Mouse (Mus musculus): Measurements from ENCODE around the gene Steap1. TPM values are rescaled to one million over a fixed set of nuclear protein-coding genes. Genes with fewer than 3 reads are reported as not detected.

Gene Steap1
- 0.26 and 0.31 TPM in 2 replicates for polyA plus RNA-seq (2012; rRNA removed)

- H3K27ac ChIP-seq (ENCODE audit: insufficient read depth, low read length): no peak within 1 kb of the TSS
- H3K4me1 ChIP-seq (ENCODE audit: control insufficient read depth, insufficient read depth, low read length): no peaks in the 10 kb centered on the region; the same call in 1 of the 2 replicates
- TF ChIP-seq POLR2A (IDR thresholded peaks at IDR 0.05; ENCODE audit: extremely low read depth, insufficient read depth, low read length) (no peak), CTCF (IDR thresholded peaks at IDR 0.05; ENCODE audit: extremely low read depth, insufficient read depth, low read length) (peak; percentile 33; the same call in 1 of the 2 replicates)
- H3K4me3 ChIP-seq (ENCODE audit: insufficient read depth, low read length): peak within 1 kb of the TSS; percentile 42
Observed at GRCm38 (mm10) chr5:5748866-5749682, at the start of gene Steap1. TSS of gene Steap1 (minus strand) at chr5:5749326.

GRCm38 (mm10) chr5:5787106-5787505 lies 38.0 kb upstream of the Steap1 start:
- H3K4me1 ChIP-seq (ENCODE audit: control insufficient read depth, insufficient read depth, low read length): no peaks in the 10 kb centered on the region
- no peak overlapping the region for H3K4me3 ChIP-seq (ENCODE audit: insufficient read depth, low read length)
- TF ChIP-seq CTCF (IDR thresholded peaks at IDR 0.05; ENCODE audit: extremely low read depth, insufficient read depth, low read length) (no peak), POLR2A (IDR thresholded peaks at IDR 0.05; ENCODE audit: extremely low read depth, insufficient read depth, low read length) (no peak)
- H3K27ac ChIP-seq (ENCODE audit: insufficient read depth, low read length): no peak overlapping the region

DNA sequence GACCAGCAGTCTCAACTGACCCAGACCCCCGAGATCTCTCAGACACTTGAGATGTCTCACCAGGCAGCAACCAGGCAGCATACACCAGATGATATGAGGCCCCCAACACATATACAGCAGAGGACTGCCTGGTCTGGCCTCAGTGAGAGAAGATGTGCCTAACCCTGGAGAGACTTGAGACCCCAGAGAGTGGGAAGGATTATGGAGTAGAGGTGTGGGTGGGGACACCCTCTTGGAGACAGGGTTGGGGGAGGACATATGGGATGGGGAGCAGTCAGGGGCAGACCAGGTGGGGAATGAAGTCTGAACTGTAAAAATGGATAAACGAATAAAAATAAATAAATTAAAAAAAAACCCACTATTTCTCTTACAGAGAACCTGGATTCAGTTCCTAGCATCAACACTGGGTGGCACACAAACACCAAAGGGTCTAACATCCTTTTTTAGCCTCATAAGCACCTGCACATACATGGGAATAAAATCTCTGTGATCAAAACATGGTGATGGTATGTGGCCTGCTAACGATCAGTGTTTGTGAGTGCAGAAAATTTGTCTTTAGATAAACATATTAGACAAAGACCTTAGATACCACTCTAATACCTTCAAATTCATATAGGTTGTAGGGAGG lies 7.4 kb upstream of the Steap1 start:
- Histone ChIP-seq H3K4me3 (ENCODE audit: insufficient read depth, low read length) (no peak overlapping the region), H3K27ac (ENCODE audit: insufficient read depth, low read length) (no peak overlapping the region), H3K4me1 (ENCODE audit: control insufficient read depth, insufficient read depth, low read length) (no peaks in the 10 kb centered on the region)
- TF ChIP-seq CTCF (IDR thresholded peaks at IDR 0.05; ENCODE audit: extremely low read depth, insufficient read depth, low read length) (peak; percentile 17; the same call in 1 of the 2 replicates), POLR2A (IDR thresholded peaks at IDR 0.05; ENCODE audit: extremely low read depth, insufficient read depth, low read length) (no peak)

- no peak overlapping the region for H3K27ac ChIP-seq (ENCODE audit: insufficient read depth, low read length)
- TF ChIP-seq CTCF (IDR thresholded peaks at IDR 0.05; ENCODE audit: extremely low read depth, insufficient read depth, low read length): peak; percentile 77
- no peak for TF ChIP-seq POLR2A (IDR thresholded peaks at IDR 0.05; ENCODE audit: extremely low read depth, insufficient read depth, low read length)
Observed at GRCm38 (mm10) chr5:5755039-5755438, 5.9 kb upstream of the Steap1 start.

GRCm38 (mm10) chr5:5749772-5750222 lies 671 bp upstream of the Steap1 start:
- peak overlapping the region; percentile 42 for H3K4me3 ChIP-seq (ENCODE audit: insufficient read depth, low read length)
- no peak overlapping the region for H3K27ac ChIP-seq (ENCODE audit: insufficient read depth, low read length)
- no peak for TF ChIP-seq POLR2A (IDR thresholded peaks at IDR 0.05; ENCODE audit: extremely low read depth, insufficient read depth, low read length)
- TF ChIP-seq CTCF (IDR thresholded peaks at IDR 0.05; ENCODE audit: extremely low read depth, insufficient read depth, low read length): peak; percentile 50; the same call in 1 of the 2 replicates
- no peaks in the 10 kb centered on the region; the same call in 1 of the 2 replicates for H3K4me1 ChIP-seq (ENCODE audit: control insufficient read depth, insufficient read depth, low read length)

More at GRCm38 (mm10) chr5:5755039-5755438, 5.9 kb upstream of the Steap1 start:
- Histone ChIP-seq H3K4me3 (ENCODE audit: insufficient read depth, low read length) (no peak overlapping the region), H3K4me1 (ENCODE audit: control insufficient read depth, insufficient read depth, low read length) (no peaks in the 10 kb centered on the region)

DNA sequence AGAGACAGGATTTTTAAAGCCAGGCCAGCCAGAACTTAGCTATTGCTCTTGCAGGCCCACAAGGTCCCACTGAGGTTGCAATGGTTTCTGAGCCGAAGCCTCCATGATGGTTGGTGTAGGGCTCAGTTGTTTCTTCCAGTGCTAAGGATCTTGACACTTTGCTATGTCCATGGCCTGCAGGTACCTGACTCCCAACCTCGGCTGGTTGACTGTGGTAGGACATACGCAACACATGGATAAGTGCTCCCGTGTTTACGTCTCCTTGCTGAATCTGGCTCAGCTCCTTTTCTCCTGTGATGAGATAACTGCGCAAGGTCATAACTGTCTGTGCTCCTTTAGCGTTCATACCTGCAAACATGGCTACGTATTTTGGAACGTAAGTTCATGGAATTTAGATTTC lies 14.7 kb downstream of the Steap1 start:
- TF ChIP-seq POLR2A (IDR thresholded peaks at IDR 0.05; ENCODE audit: extremely low read depth, insufficient read depth, low read length) (no peak), CTCF (IDR thresholded peaks at IDR 0.05; ENCODE audit: extremely low read depth, insufficient read depth, low read length) (no peak)
- Histone ChIP-seq H3K4me3 (ENCODE audit: insufficient read depth, low read length) (no peak overlapping the region), H3K27ac (ENCODE audit: insufficient read depth, low read length) (no peak overlapping the region), H3K4me1 (ENCODE audit: control insufficient read depth, insufficient read depth, low read length) (no peaks in the 10 kb centered on the region)

DNA sequence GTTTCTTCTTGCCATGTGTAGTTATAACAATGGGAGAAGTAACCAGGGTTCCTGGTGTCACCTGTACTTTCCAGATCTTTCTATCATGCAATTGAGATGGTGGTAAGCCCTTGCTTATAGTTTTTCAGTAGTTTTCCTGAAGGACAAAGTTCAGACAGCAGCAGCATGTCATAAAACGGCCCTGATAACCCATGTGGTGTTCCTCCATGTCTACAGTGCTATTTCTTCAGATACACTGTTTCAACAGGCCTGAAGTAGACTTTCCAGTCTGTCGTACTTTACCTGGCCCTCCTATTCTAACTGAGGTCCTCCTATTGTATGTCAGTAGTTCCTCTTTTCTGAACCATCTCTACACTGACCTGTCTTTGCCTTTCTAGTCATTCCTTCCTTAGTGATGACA lies 16.3 kb downstream of the Steap1 start:
- no peak for TF ChIP-seq CTCF (IDR thresholded peaks at IDR 0.05; ENCODE audit: extremely low read depth, insufficient read depth, low read length)
- no peak for TF ChIP-seq POLR2A (IDR thresholded peaks at IDR 0.05; ENCODE audit: extremely low read depth, insufficient read depth, low read length)
- H3K27ac ChIP-seq (ENCODE audit: insufficient read depth, low read length): no peak overlapping the region

GRCm38 (mm10) chr5:5732208-5732607 lies 16.9 kb downstream of the Steap1 start:
- TF ChIP-seq CTCF (IDR thresholded peaks at IDR 0.05; ENCODE audit: extremely low read depth, insufficient read depth, low read length) (no peak), POLR2A (IDR thresholded peaks at IDR 0.05; ENCODE audit: extremely low read depth, insufficient read depth, low read length) (no peak)
- no peak overlapping the region for H3K27ac ChIP-seq (ENCODE audit: insufficient read depth, low read length)
- H3K4me1 ChIP-seq (ENCODE audit: control insufficient read depth, insufficient read depth, low read length): no peaks in the 10 kb centered on the region
- H3K4me3 ChIP-seq (ENCODE audit: insufficient read depth, low read length): no peak overlapping the region

More for the DNA sequence above, 16.3 kb downstream of the Steap1 start:
- H3K4me1 ChIP-seq (ENCODE audit: control insufficient read depth, insufficient read depth, low read length): no peaks in the 10 kb centered on the region
- H3K4me3 ChIP-seq (ENCODE audit: insufficient read depth, low read length): no peak overlapping the region

DNA sequence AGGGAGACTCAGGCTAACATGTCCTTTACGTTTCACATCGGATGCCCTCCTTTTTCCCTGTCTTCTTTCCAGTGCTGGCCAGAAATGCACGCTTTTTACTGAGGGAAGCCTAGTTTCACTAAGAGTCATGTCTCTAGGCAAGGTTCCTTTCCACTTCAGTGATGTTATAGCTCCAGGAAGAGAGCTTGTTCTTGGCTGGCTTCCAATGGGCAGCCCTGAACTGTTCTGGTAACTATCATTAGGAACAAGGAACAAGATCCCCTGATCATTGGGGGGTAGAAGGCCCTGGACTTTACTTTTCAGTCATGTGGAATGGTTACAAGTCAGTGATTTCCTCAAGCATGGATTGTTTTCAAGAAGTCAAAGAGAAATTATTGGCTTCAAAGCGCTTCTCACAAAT lies 19.2 kb downstream of the Steap1 start:
- no peak overlapping the region for H3K27ac ChIP-seq (ENCODE audit: insufficient read depth, low read length)
- H3K4me3 ChIP-seq (ENCODE audit: insufficient read depth, low read length): no peak overlapping the region
- TF ChIP-seq POLR2A (IDR thresholded peaks at IDR 0.05; ENCODE audit: extremely low read depth, insufficient read depth, low read length): no peak
- no peak for TF ChIP-seq CTCF (IDR thresholded peaks at IDR 0.05; ENCODE audit: extremely low read depth, insufficient read depth, low read length)
- no peaks in the 10 kb centered on the region for H3K4me1 ChIP-seq (ENCODE audit: control insufficient read depth, insufficient read depth, low read length)

Measured in cortical plate, adult 2 months (tissue).